In genomic region chr7:67355870-67356269, GRCm38 (mm10) we compare ENCODE assay signal across 15 mouse cellular contexts. TPM values are rescaled to one million over a fixed set of nuclear protein-coding genes. Genes with fewer than 3 reads are reported as not detected.
DNase-seq lines count a peak whose midpoint lies in the region; TF ChIP-seq lines count a peak whose summit lies in the region.
"Had no signal": no experiment of that assay in that cellular context is flagged by ENCODE, and none has a peak within 500 bp of the region (broad histone marks: within the 10 kb centered on the region; RNA-seq: fewer than 3 reads in every experiment).

No protein-coding gene starts in this region.

- H3K9ac ChIP-seq in ES-Bruce4 (ENCODE audit: low read depth, poor library complexity, severe bottlenecking): no peak overlapping the region
- H3K9ac ChIP-seq: embryonic facial prominence, embryonic 12.5 days; limb, embryonic 15.5 days; neural tube, embryonic 12.5 days had no signal

- peaks cover 11% of the 10 kb centered on the region for H3K4me1 ChIP-seq in lung, adult 2 months (ENCODE audit: control insufficient read depth, insufficient read depth, low read length)
- no peaks in the 10 kb centered on the region for H3K4me1 ChIP-seq in ES-Bruce4 (ENCODE audit: control insufficient read depth, insufficient read depth, low read length)
- H3K4me1 ChIP-seq: embryonic facial prominence, embryonic 12.5 days; limb, embryonic 15.5 days; neural tube, embryonic 12.5 days had no signal

- DNase-seq in adrenal gland, postnatal 14 days: peak; percentile 33
- DNase-seq in adrenal gland, postnatal 25 days: no peak
- no peak for DNase-seq in lung, adult 2 months
- DNase-seq in lung, adult 18-20 months: no peak
- DNase-seq in naive thymus-derived CD4-positive, alpha-beta T cell, adult 2 months (ENCODE audit: low read depth): peak; percentile 51
- no peak for DNase-seq in MN1 (ENCODE audit: low spot score)
- DNase-seq in Muller cell, postnatal 12 days (ENCODE audit: inconsistent ontology term): no peak
- DNase-seq: cerebellum, postnatal 14 days; gastrocnemius, postnatal 25 days; kidney, postnatal 36 days had no signal

- H3K27me3 ChIP-seq in ES-Bruce4 (ENCODE audit: control insufficient read depth, insufficient read depth, low read length, poor library complexity, severe bottlenecking): no peaks in the 10 kb centered on the region
- H3K27me3 ChIP-seq: embryonic facial prominence, embryonic 12.5 days; limb, embryonic 15.5 days; neural tube, embryonic 12.5 days had no signal

- TF ChIP-seq CTCF in lung, adult 2 months (IDR thresholded peaks at IDR 0.05; ENCODE audit: insufficient read depth, low read length): 0 out of 2 replicates have a peak, but pooled peaks have one; percentile 21
- TF ChIP-seq CTCF in ES-Bruce4 (IDR thresholded peaks at IDR 0.05; ENCODE audit: low read depth, low read length): peak; percentile 34

- no peak for TF ChIP-seq EP300 in ES-Bruce4 (IDR thresholded peaks at IDR 0.05; ENCODE audit: insufficient read depth, low read depth, low read length)

- H3K36me3 ChIP-seq in ES-Bruce4 (ENCODE audit: control insufficient read depth, insufficient read depth, low read length, poor library complexity, severe bottlenecking): no peaks in the 10 kb centered on the region
- H3K36me3 ChIP-seq: neural tube, embryonic 12.5 days had no signal

- 84% methylated on average over 5 of the region's 5 CpGs for WGBS in lung, adult 2 months

- no peak for TF ChIP-seq POLR2A in lung, adult 2 months (IDR thresholded peaks at IDR 0.05; ENCODE audit: borderline replicate concordance, extremely low read depth, low read depth, low read length)
- TF ChIP-seq POLR2A in ES-Bruce4 (IDR thresholded peaks at IDR 0.05; ENCODE audit: insufficient read depth, low read length): no peak

- H3K27ac ChIP-seq in ES-Bruce4 (ENCODE audit: insufficient read depth, low read length): no peak overlapping the region
- H3K27ac ChIP-seq: embryonic facial prominence, embryonic 12.5 days; limb, embryonic 15.5 days; midbrain, embryonic 10.5 days; neural tube, embryonic 12.5 days had no signal

- H3K9me3 ChIP-seq in ES-Bruce4 (replicated peaks; ENCODE audit: control insufficient read depth, insufficient read depth, low read length, poor library complexity, severe bottlenecking): peaks cover 9% of the 10 kb centered on the region
- H3K9me3 ChIP-seq: limb, embryonic 15.5 days had no signal

- no peak overlapping the region for H3K4me3 ChIP-seq in lung, adult 2 months (replicated peaks; ENCODE audit: extremely low read depth, low read depth, low read length)
- no peak overlapping the region for H3K4me3 ChIP-seq in ES-Bruce4 (ENCODE audit: low read depth, low read length)
- H3K4me3 ChIP-seq: embryonic facial prominence, embryonic 12.5 days; limb, embryonic 15.5 days; midbrain, embryonic 10.5 days; neural tube, embryonic 12.5 days had no signal

RNA-seq across cellular contexts. Expression of gene Mef2a, which starts 16.8 kb away (rescaled TPM):
- total RNA-seq in adrenal gland, postnatal 14 days (2021): 67.5 and 69.8 TPM in 2 replicates
- total RNA-seq in adrenal gland, postnatal 25 days (2021): 47.8 and 57.1 TPM in 2 replicates
- polyA plus RNA-seq in lung, adult 2 months (2012; rRNA removed): 52.6 and 52.8 TPM in 2 replicates
- 29.5 and 31.6 TPM in 2 replicates for polyA plus RNA-seq in ES-Bruce4 (2011; ENCODE audit: insufficient read depth, insufficient read length, low read depth, missing spikeins)

Comparison
In these comparisons a context has a peak if more than half of its experiments do, and no peak if none do; other contexts are left out.
1. DNase-seq: peak in adrenal gland, postnatal 14 days (single experiment) and naive thymus-derived CD4-positive, alpha-beta T cell, adult 2 months (single experiment); none in adrenal gland, postnatal 25 days (single experiment), lung, adult 2 months (single experiment), lung, adult 18-20 months (0 of 2), MN1 (single experiment) and Muller cell, postnatal 12 days (single experiment).